Mouse (Mus musculus) E14TG2a.4 (cell line): ENCODE data around the gene P2ry14.

ENCODE experiments used
- CTCF ChIP-seq: conservative IDR thresholded peaks from 2 replicates; pipeline ENCODE4 v1.5.1; 2014; ENCODE audit warnings: low read length
- POU5F1 ChIP-seq: IDR thresholded peaks from 2 replicates; pipeline ENCODE4 v1.6.1; 2014; ENCODE audit warnings: low read length, borderline replicate concordance

GRCm38 (mm10) chr3:59131966-59132365, 21.5 kb downstream of the P2ry14 start:
- TF ChIP-seq CTCF (no peak), POU5F1 (no peak)
